Mouse (Mus musculus) hindbrain, embryonic 11.5 days (tissue): Measurements from ENCODE around the gene Osbpl9. TPM values are rescaled to one million over a fixed set of nuclear protein-coding genes. Genes with fewer than 3 reads are reported as not detected.

Experiments
- microRNA counts: library from miRNA; unstranded; fragments of <30 nt; microRNA quantifications from one replicate; lab custom pipeline; 2015
- polyA plus RNA-seq: library from polyadenylated mRNA; unstranded; fragments of >200 nt; fragmentation: Nextera tagmentation; extraction: Ambion mirVana; gene quantifications from 2 replicates; pipeline ENCODE4 v1.2.1, GENCODE M21; 2014

Gene Osbpl9
- polyA plus RNA-seq, 1 experiment from 2014 or later: 77.3 TPM

MicroRNA genes within 50 kb of the gene (microRNA counts, 519-probe panel; counts per million panel counts)
- not detected for microRNA mmu-miR-761 (lab: Ali Mortazavi, UCI)

Other genes with a start within 250 kb of the Osbpl9 start
- 74.4 and 82.5 TPM in 2 replicates for gene Nrd1, start 201.6 kb downstream of the Osbpl9 start, polyA plus RNA-seq
- 0.09 and 0.54 TPM in 2 replicates for gene Calr4, start 32.2 kb upstream of the Osbpl9 start, polyA plus RNA-seq
- gene Eps15, start 78.0 kb upstream of the Osbpl9 start, polyA plus RNA-seq: 53.6 and 57.6 TPM in 2 replicates
- 2.3 and 2.5 TPM in 2 replicates for gene Ttc39a, start 204.4 kb upstream of the Osbpl9 start, polyA plus RNA-seq